Comparison of ENCODE assay signal across 8 mouse cellular contexts in the genomic region with DNA sequence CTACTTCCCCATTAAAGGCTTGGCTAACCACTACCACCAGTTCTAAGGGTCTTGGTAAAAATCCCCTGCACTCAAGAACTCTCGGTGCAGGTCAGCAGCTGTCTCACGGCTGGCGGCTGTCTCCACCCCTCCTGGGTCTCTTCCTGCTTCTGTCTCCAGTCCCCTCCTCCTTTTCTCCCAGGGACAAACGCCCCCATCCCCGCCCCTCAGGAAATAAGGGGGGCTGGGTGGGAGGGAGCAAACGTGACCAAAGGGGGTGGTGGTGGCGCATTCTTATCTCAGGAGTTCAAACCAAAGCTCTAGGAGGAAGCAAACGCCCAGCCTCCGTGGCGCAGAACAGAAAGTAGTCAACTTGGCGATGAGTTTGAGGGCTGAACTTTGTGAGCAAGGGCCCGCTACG. TPM values are rescaled to one million over a fixed set of nuclear protein-coding genes. Genes with fewer than 3 reads are reported as not detected.
DNase-seq lines count a peak whose midpoint lies in the region; ATAC-seq and TF ChIP-seq lines count a peak whose summit lies in the region.

No protein-coding gene starts in this region.

- no peak for TF ChIP-seq CTCF in E14TG2a.4 (conservative IDR thresholded peaks at IDR 0.05; ENCODE audit: low read length)
- TF ChIP-seq CTCF in gastrocnemius, adult 2 months (IDR thresholded peaks at IDR 0.05), result no peak
- TF ChIP-seq CTCF in hindbrain, postnatal 0 days (IDR thresholded peaks at IDR 0.05; ENCODE audit: low read depth), result no peak
- no peak for TF ChIP-seq CTCF in liver, embryonic 14.5 days (IDR thresholded peaks at IDR 0.05; ENCODE audit: low read depth)

- DNase-seq in adrenal gland, postnatal 14 days, result peak; percentile 81
- DNase-seq in gastrocnemius, adult 2 months, result peak; percentile 65
- peak; percentile 29 for DNase-seq in hindbrain, postnatal 0 days (ENCODE audit: low spot score)
- DNase-seq in liver, embryonic 14.5 days (ENCODE audit: low read depth in 3 of 3, low spot score in 3 of 3), result peak; percentile 41 to 52 (median 41)
- DNase-seq in neural tube, embryonic 11.5 days (ENCODE audit: low spot score), result peak; percentile 68
- DNase-seq in urinary bladder, postnatal 4 days (ENCODE audit: low spot score in 2 of 2), result peak; percentile 71 to 72
- no peak for DNase-seq in left cerebral cortex, postnatal 36 days (ENCODE audit: low spot score in 2 of 2)

- peak overlapping the region; percentile 69 for H3K4me2 ChIP-seq in hindbrain, postnatal 0 days (ENCODE audit: low read depth, low read length)
- peak overlapping the region; percentile 67 for H3K4me2 ChIP-seq in liver, embryonic 14.5 days (ENCODE audit: low read depth)
- peak overlapping the region; percentile 66 for H3K4me2 ChIP-seq in neural tube, embryonic 11.5 days (ENCODE audit: low read depth)

- H3K36me3 ChIP-seq in E14TG2a.4 (ENCODE audit: insufficient read depth, low read length), result peaks cover 9% of the 10 kb centered on the region
- no peaks in the 10 kb centered on the region for H3K36me3 ChIP-seq in hindbrain, postnatal 0 days (ENCODE audit: insufficient read depth, low read length)
- no peaks in the 10 kb centered on the region for H3K36me3 ChIP-seq in liver, embryonic 14.5 days (replicated peaks; ENCODE audit: control insufficient read depth, insufficient read depth, low read depth)
- no peaks in the 10 kb centered on the region for H3K36me3 ChIP-seq in neural tube, embryonic 11.5 days (ENCODE audit: control insufficient read depth, insufficient read depth, low read length)

- H3K27ac ChIP-seq in gastrocnemius, adult 2 months, result peak overlapping the region; percentile 86
- 0 out of 2 replicates have a peak overlapping the region, but pooled peaks have one; percentile 7 for H3K27ac ChIP-seq in hindbrain, postnatal 0 days
- H3K27ac ChIP-seq in liver, embryonic 14.5 days, result no peak overlapping the region
- H3K27ac ChIP-seq in neural tube, embryonic 11.5 days (ENCODE audit: low read depth, low read length), result no peak overlapping the region

- peaks cover 3% of the 10 kb centered on the region; the same call in 1 of the 2 replicates for H3K27me3 ChIP-seq in E14TG2a.4 (ENCODE audit: insufficient read depth, low read length)
- peaks cover 32% of the 10 kb centered on the region for H3K27me3 ChIP-seq in hindbrain, postnatal 0 days (ENCODE audit: insufficient read depth, low read length)
- H3K27me3 ChIP-seq in liver, embryonic 14.5 days (ENCODE audit: control insufficient read depth, insufficient read depth, low read length), result peaks cover 18% of the 10 kb centered on the region
- peaks cover 34% of the 10 kb centered on the region for H3K27me3 ChIP-seq in neural tube, embryonic 11.5 days (ENCODE audit: control insufficient read depth, insufficient read depth, low read length)

- no peak for ATAC-seq in hindbrain, postnatal 0 days
- ATAC-seq in liver, embryonic 14.5 days (ENCODE audit: insufficient read depth), result peak; percentile 63
- ATAC-seq in neural tube, embryonic 11.5 days (ENCODE audit: insufficient read depth, low FRiP score, low TSS enrichment), result no peak

- no peaks in the 10 kb centered on the region for H3K9me3 ChIP-seq in E14TG2a.4 (ENCODE audit: low read length)
- no peaks in the 10 kb centered on the region for H3K9me3 ChIP-seq in hindbrain, postnatal 0 days (ENCODE audit: low read length)
- no peaks in the 10 kb centered on the region for H3K9me3 ChIP-seq in liver, embryonic 14.5 days (ENCODE audit: control insufficient read depth, low read length)
- H3K9me3 ChIP-seq in neural tube, embryonic 11.5 days (ENCODE audit: control insufficient read depth, low read length), result no peaks in the 10 kb centered on the region

- H3K4me3 ChIP-seq in E14TG2a.4 (replicated peaks; ENCODE audit: low read length), result peak overlapping the region; percentile 91
- H3K4me3 ChIP-seq in gastrocnemius, adult 2 months, result peak overlapping the region; percentile 79
- peak overlapping the region; percentile 45; the same call in 1 of the 2 replicates for H3K4me3 ChIP-seq in hindbrain, postnatal 0 days (ENCODE audit: low read length)
- H3K4me3 ChIP-seq in liver, embryonic 14.5 days (ENCODE audit: insufficient read depth in 1 of 2, low read depth in 2 of 2, low read length in 2 of 2), result peak overlapping the region; percentile 34 to 56; a peak in 3 of 4 replicates
- 0 out of 2 replicates have a peak overlapping the region, but pooled peaks have one; percentile 10 for H3K4me3 ChIP-seq in neural tube, embryonic 11.5 days (ENCODE audit: low read depth, low read length)

- WGBS in hindbrain, postnatal 0 days, result under 1% methylated on average over 13 of the region's 13 CpGs
- under 1% methylated on average over 13 of the region's 13 CpGs for WGBS in liver, embryonic 14.5 days (ENCODE audit: insufficient replicate concordance)
- WGBS in neural tube, embryonic 11.5 days, result 0% methylated on average over 13 of the region's 13 CpGs

- TF ChIP-seq EP300 in liver, embryonic 14.5 days (IDR thresholded peaks at IDR 0.05; ENCODE audit: low read depth), result no peak

- no peak overlapping the region for H3K9ac ChIP-seq in hindbrain, postnatal 0 days (replicated peaks; ENCODE audit: low read length)
- H3K9ac ChIP-seq in liver, embryonic 14.5 days (replicated peaks), result no peak overlapping the region
- H3K9ac ChIP-seq in neural tube, embryonic 11.5 days (ENCODE audit: low read length), result no peak overlapping the region; the same call in 1 of the 2 replicates

- H3K4me1 ChIP-seq in E14TG2a.4 (replicated peaks; ENCODE audit: low read depth, low read length), result peaks cover 83% of the 10 kb centered on the region
- H3K4me1 ChIP-seq in hindbrain, postnatal 0 days (ENCODE audit: insufficient read depth, low read length), result 0 out of 2 replicates have a peak, but pooled peaks cover 4% of the 10 kb centered on the region
- peaks cover 0 to 3% of the 10 kb centered on the region in 2 experiments; a peak in 1 of 4 replicates for H3K4me1 ChIP-seq in liver, embryonic 14.5 days (replicated peaks; ENCODE audit: control insufficient read depth in 2 of 2, insufficient read depth in 2 of 2, low read length in 1 of 2)
- no peaks in the 10 kb centered on the region for H3K4me1 ChIP-seq in neural tube, embryonic 11.5 days (ENCODE audit: control insufficient read depth, insufficient read depth, low read length)

- intact Hi-C loops in gastrocnemius, adult 2 months (cut with DNase I), result no loop called here
- intact Hi-C loops in left cerebral cortex, postnatal 36 days (cut with DNase I), result no loop called here

RNA-seq across cellular contexts. Expression of a gene that starts 0.9 kb away (rescaled TPM):
- 7.4 and 10.9 TPM in 2 replicates for total RNA-seq in adrenal gland, postnatal 14 days (2021)
- total RNA-seq in gastrocnemius, adult 2 months (2021), result 1 to 10 TPM; 1.9 to 2.1 TPM
- 2.3 and 4.0 TPM in 2 replicates for total RNA-seq in hindbrain, postnatal 0 days (2014; rRNA removed)
- polyA plus RNA-seq in hindbrain, postnatal 0 days (2015; fragmentation: Nextera tagmentation; extraction: Ambion mirVana), result 0.58 TPM in 2 replicates
- 0.96 and 1.00 TPM in 2 replicates for polyA plus RNA-seq in liver, embryonic 14.5 days (2012; rRNA removed)
- 0.53 and 0.75 TPM in 2 replicates for polyA plus RNA-seq in liver, embryonic 14.5 days (2014; fragmentation: Nextera tagmentation; extraction: Ambion mirVana)
- polyA plus RNA-seq in neural tube, embryonic 11.5 days (2014; fragmentation: Nextera tagmentation; extraction: Ambion mirVana), result 1.2 and 1.4 TPM in 2 replicates
- 1 to 10 TPM; 2.0 to 3.4 TPM for total RNA-seq in left cerebral cortex, postnatal 36 days (2021)

RNA-seq across cellular contexts. Expression of a gene that starts 27.4 kb away (rescaled TPM):
- total RNA-seq in adrenal gland, postnatal 14 days (2021), result 33.5 and 41.7 TPM in 2 replicates
- 10 to 100 TPM; 15.5 to 20.1 TPM for total RNA-seq in gastrocnemius, adult 2 months (2021)
- total RNA-seq in hindbrain, postnatal 0 days (2014; rRNA removed), result 62.9 and 70.8 TPM in 2 replicates
- polyA plus RNA-seq in hindbrain, postnatal 0 days (2015; fragmentation: Nextera tagmentation; extraction: Ambion mirVana), result 4.0 and 4.2 TPM in 2 replicates
- 16.1 and 17.3 TPM in 2 replicates for polyA plus RNA-seq in liver, embryonic 14.5 days (2012; rRNA removed)
- polyA plus RNA-seq in liver, embryonic 14.5 days (2014; fragmentation: Nextera tagmentation; extraction: Ambion mirVana), result 5.4 and 5.8 TPM in 2 replicates
- 8.2 and 8.3 TPM in 2 replicates for polyA plus RNA-seq in neural tube, embryonic 11.5 days (2014; fragmentation: Nextera tagmentation; extraction: Ambion mirVana)
- 10 to 100 TPM; 13.9 to 16.5 TPM for total RNA-seq in left cerebral cortex, postnatal 36 days (2021)

Comparison
In these comparisons a context has a peak if more than half of its experiments do, and no peak if none do; other contexts are left out.
1. H3K4me3 ChIP-seq: peak in every context shown above with its lines; median percentile 91 in E14TG2a.4; 79 in gastrocnemius, adult 2 months; 45 in hindbrain, postnatal 0 days; 45 in liver, embryonic 14.5 days; 10 in neural tube, embryonic 11.5 days.
2. DNase-seq: peak in adrenal gland, postnatal 14 days (single experiment), gastrocnemius, adult 2 months (single experiment), hindbrain, postnatal 0 days (single experiment), liver, embryonic 14.5 days (3 of 3), neural tube, embryonic 11.5 days (single experiment) and urinary bladder, postnatal 4 days (2 of 2); none in left cerebral cortex, postnatal 36 days (0 of 2).
3. H3K27ac ChIP-seq: peak in gastrocnemius, adult 2 months (single experiment) and hindbrain, postnatal 0 days (single experiment); none in liver, embryonic 14.5 days (single experiment) and neural tube, embryonic 11.5 days (single experiment).
4. Peak in every context shown above with its lines, with median percentiles within 50 percentile points of each other: H3K4me2 ChIP-seq.